Mouse (Mus musculus) adrenal gland, postnatal 25 days (tissue): ENCODE measurements around the gene Fanca. TPM values are rescaled to one million over a fixed set of nuclear protein-coding genes. Genes with fewer than 3 reads are reported as not detected.
"Not testable (repeated sequence)": the region's sequence is repeated elsewhere in the genome, so short reads cannot be mapped to it uniquely, and the experiment has no call there.

Experiments
- DNase-seq: peaks from one replicate; pipeline ENCODE4 v3.0.0; 2021; ENCODE audit warnings: mixed read lengths
- total RNA-seq: library from RNA; stranded (reverse); gene quantifications from 2 replicates; pipeline ENCODE4 v1.2.3, GENCODE M21; 2021

Gene Fanca
- total RNA-seq, 1 experiment from 2014 or later = 15.5 TPM

- DNase-seq = no peak
Observed at GRCm38 (mm10) chr8:123233300-123233699, 85.1 kb downstream of the Fanca start.

GRCm38 (mm10) chr8:123232553-123232952 lies 85.8 kb downstream of the Fanca start:
- no peak for DNase-seq

GRCm38 (mm10) chr8:123231742-123232141 lies 86.6 kb downstream of the Fanca start:
- DNase-seq = no peak

- DNase-seq = not testable (repeated sequence)
Observed at GRCm38 (mm10) chr8:123230326-123230725, 88.0 kb downstream of the Fanca start.

- DNase-seq = no peak
Observed at GRCm38 (mm10) chr8:123228416-123228815, 90.0 kb downstream of the Fanca start.

GRCm38 (mm10) chr8:123224278-123225266 lies 93.8 kb downstream of the Fanca start, which contains the start of gene Cdk10:
Gene Cdk10 (plus strand): TSS chr8:123224842.
- DNase-seq = peak; percentile 95

GRCm38 (mm10) chr8:123220917-123221316 lies 97.5 kb downstream of the Fanca start:
- peak; percentile 35 for DNase-seq

Other genes with a start within 250 kb of the Fanca start
- gene Rpl13, start 216.2 kb downstream of the Fanca start, total RNA-seq = 560 and 633 TPM in 2 replicates
- gene Cpne7, start 201.2 kb downstream of the Fanca start, total RNA-seq = 4.6 and 6.4 TPM in 2 replicates
- gene Sult5a1, start 160.3 kb downstream of the Fanca start, total RNA-seq = 5.3 and 5.5 TPM in 2 replicates
- gene Dpep1, start 132.3 kb downstream of the Fanca start, total RNA-seq = 30.1 and 32.6 TPM in 2 replicates
- 79.0 and 97.8 TPM in 2 replicates for gene Chmp1a, start 105.8 kb downstream of the Fanca start, total RNA-seq
- 3.3 and 4.0 TPM in 2 replicates for gene Spata33, start 105.7 kb downstream of the Fanca start, total RNA-seq
- 68.7 and 78.2 TPM in 2 replicates for gene Cdk10, start 93.7 kb downstream of the Fanca start, total RNA-seq
- 15.6 and 17.9 TPM in 2 replicates for gene Spata2l, start 82.3 kb downstream of the Fanca start, total RNA-seq
- 32.3 and 33.0 TPM in 2 replicates for gene Zfp276, start 64.4 kb downstream of the Fanca start, total RNA-seq
- gene Vps9d1, start 64.2 kb downstream of the Fanca start, total RNA-seq = 25.2 and 36.7 TPM in 2 replicates
- 1.7 and 2.2 TPM in 2 replicates for gene Spire2, start 14.1 kb upstream of the Fanca start, total RNA-seq
- 203 and 237 TPM in 2 replicates for gene Tcf25, start 55.2 kb upstream of the Fanca start, total RNA-seq
- gene Mc1r, start 88.5 kb upstream of the Fanca start, total RNA-seq = not detected in 2 replicates
- gene Tubb3, start 92.8 kb upstream of the Fanca start, total RNA-seq = 1.7 and 2.8 TPM in 2 replicates
- 19.1 and 29.4 TPM in 2 replicates for gene Def8, start 105.0 kb upstream of the Fanca start, total RNA-seq
- 54.9 and 77.9 TPM in 2 replicates for gene Afg3l1, start 159.3 kb upstream of the Fanca start, total RNA-seq
- gene Dbndd1, start 196.9 kb upstream of the Fanca start, total RNA-seq = 0.67 and 1.1 TPM in 2 replicates
- gene Gas8, start 200.3 kb upstream of the Fanca start, total RNA-seq = 16.7 and 18.1 TPM in 2 replicates